Mouse (Mus musculus): ENCODE data around the gene Rab19. TPM values are rescaled to one million over a fixed set of nuclear protein-coding genes. Genes with fewer than 3 reads are reported as not detected.
"Not testable (repeated sequence)": the region's sequence is repeated elsewhere in the genome, so short reads cannot be mapped to it uniquely, and the experiment has no call there.

The Rab19 gene
- polyA plus RNA-seq, 1 experiment from 2014 or later = 0.30 TPM

DNA sequence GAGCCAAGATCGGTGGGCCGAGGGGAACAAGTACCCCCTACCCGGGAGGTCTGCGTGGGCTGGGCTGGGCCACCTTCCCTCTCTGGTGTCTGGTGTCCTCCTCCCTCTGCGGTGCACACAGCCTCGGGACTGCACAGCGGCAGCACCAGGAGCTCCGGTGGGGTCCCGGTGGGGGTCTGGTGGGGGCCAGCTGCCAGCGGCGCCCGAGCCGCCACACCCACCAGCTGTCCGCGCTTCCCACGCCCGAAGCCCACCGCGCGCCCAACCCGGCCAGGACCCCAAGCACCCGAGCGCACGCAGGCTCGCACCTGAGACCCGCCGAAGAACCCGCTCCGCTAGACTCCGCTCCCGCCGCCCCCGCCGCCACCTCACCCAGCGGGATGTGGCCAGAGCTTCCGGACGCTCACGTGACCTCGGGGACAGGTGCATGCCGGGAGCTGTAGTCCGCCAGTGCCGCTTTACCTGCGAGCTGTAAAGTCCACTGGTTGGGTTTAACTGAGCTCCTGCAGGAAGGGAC lies 3.6 kb upstream of the Rab19 start, which contains the start of gene Slc37a3:
Gene Slc37a3, minus strand, starts transcription at position 365 of the 517 bp plus-strand sequence.
- peaks cover 14% of the 10 kb centered on the region for H3K4me1 ChIP-seq (ENCODE audit: control insufficient read depth, insufficient read depth, low read length)

DNA sequence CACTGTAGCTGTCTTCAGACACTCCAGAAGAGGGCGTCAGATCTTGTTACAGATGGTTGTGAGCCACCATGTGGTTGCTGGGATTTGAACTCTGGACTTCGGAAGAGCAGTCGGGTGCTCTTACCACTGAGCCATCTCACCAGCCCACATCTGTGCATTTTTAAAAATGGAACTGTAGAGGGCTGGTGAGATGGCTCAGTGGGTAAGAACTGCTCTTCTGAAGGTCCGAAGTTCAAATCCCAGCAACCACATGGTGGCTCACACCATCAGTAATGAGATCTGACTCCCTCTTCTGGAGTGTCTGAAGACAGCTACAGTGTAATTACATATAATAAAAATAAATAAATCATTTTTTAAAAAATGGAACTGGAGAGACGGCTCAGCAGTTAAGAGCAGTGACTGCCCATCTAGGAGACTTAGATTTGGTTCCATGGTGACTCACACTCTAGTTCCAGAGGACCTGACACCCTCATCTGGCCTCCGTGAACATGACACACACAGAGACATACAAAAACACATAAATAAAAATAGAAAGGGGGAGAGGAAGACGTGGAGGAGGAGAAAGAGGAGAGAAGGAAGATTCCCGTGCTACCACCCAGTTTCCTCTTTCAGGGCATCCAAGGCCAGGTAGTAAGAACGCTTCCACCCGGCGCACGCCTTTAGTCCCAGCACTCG lies 2.7 kb upstream of the Rab19 start:
- WGBS = 83% methylated on average over 13 of the region's 13 CpGs
- not testable (repeated sequence) for H3K4me2 ChIP-seq

More for the DNA sequence above, 3.6 kb upstream of the Rab19 start, which contains the start of gene Slc37a3:
- peak; percentile 96 for DNase-seq (ENCODE audit: low spot score, missing footprints)
- ATAC-seq (ENCODE audit: low FRiP score) = peak; percentile 94
- H3K9ac ChIP-seq (ENCODE audit: low read length) = peak within 1 kb of the TSS; percentile 72
- peak within 1 kb of the TSS; percentile 49 for H3K4me2 ChIP-seq
- WGBS = under 1% methylated on average over 43 of the region's 43 CpGs
- H3K27ac ChIP-seq (ENCODE audit: low read depth, low read length) = no peak within 1 kb of the TSS; the same call in 1 of the 2 replicates
- peaks cover 6% of the 10 kb centered on the region for H3K27me3 ChIP-seq (ENCODE audit: control insufficient read depth, insufficient read depth, low read length)
- no peaks in the 10 kb centered on the region for H3K36me3 ChIP-seq (ENCODE audit: control insufficient read depth, insufficient read depth, low read length)
- H3K9me3 ChIP-seq (ENCODE audit: control insufficient read depth, low read length) = no peaks in the 10 kb centered on the region
- peak within 1 kb of the TSS; percentile 63 for H3K4me3 ChIP-seq (ENCODE audit: low read depth, low read length)

DNA sequence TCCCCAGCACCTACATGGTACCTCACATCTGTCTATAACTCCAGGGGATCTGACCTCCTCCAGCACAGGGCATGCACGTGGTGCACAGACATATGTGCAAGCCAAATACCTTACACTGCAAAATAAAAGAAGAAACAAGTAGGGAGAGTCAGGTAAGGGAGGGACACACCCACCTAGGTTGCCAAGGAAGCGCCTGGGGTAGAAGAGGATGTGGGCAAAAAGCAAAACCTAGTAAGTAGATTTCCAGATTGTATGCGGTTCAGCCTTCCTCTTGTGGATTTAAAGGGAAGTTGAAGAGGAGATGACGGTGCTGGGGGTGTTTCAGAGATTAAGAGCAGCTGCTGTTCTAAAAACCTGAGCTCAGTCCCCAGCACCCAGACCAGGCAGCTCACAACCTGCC lies 1.8 kb upstream of the Rab19 start:
- Histone ChIP-seq H3K4me2 (no peak overlapping the region), H3K36me3 (ENCODE audit: control insufficient read depth, insufficient read depth, low read length) (no peaks in the 10 kb centered on the region), H3K27ac (ENCODE audit: low read depth, low read length) (no peak overlapping the region), H3K27me3 (ENCODE audit: control insufficient read depth, insufficient read depth, low read length) (peaks cover 6% of the 10 kb centered on the region), H3K4me3 (ENCODE audit: low read depth, low read length) (no peak overlapping the region), H3K9me3 (ENCODE audit: control insufficient read depth, low read length) (no peaks in the 10 kb centered on the region), H3K9ac (ENCODE audit: low read length) (no peak overlapping the region), H3K4me1 (ENCODE audit: control insufficient read depth, insufficient read depth, low read length) (peaks cover 14% of the 10 kb centered on the region)
- ATAC-seq (ENCODE audit: low FRiP score) (no peak), DNase-seq (ENCODE audit: low spot score, missing footprints) (no peak)
- WGBS = 70% methylated on average over 4 of the region's 4 CpGs

More for the DNA sequence above, 2.7 kb upstream of the Rab19 start:
- H3K27me3 ChIP-seq (ENCODE audit: control insufficient read depth, insufficient read depth, low read length); H3K9ac ChIP-seq (ENCODE audit: low read length); DNase-seq (ENCODE audit: low spot score, missing footprints); ATAC-seq (ENCODE audit: low FRiP score); H3K27ac ChIP-seq (ENCODE audit: low read depth, low read length); H3K36me3 ChIP-seq (ENCODE audit: control insufficient read depth, insufficient read depth, low read length); H3K9me3 ChIP-seq (ENCODE audit: control insufficient read depth, low read length); H3K4me3 ChIP-seq (ENCODE audit: low read depth, low read length): not testable (repeated sequence)
- H3K4me1 ChIP-seq (ENCODE audit: control insufficient read depth, insufficient read depth, low read length) = peaks cover 14% of the 10 kb centered on the region

DNA sequence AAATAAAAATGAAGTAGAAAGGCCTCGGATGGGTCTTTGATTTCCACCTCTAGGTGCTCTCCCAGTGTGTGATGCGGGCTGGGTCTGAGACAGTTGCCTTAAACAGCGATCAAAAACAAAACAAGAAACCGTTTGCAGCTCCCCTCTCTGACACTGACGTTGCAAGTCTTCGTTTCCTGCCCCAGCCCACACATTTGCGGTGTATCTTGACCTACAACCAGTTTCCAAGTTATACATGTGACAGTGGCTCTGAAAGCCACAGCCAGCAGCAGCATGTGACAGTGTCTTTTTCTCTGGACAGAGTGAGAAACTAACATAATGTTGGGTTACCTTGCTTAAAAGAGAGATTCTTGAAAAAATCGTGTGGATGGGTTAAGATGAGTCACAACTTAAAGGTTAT lies 1.2 kb upstream of the Rab19 start:
- H3K4me3 ChIP-seq (ENCODE audit: low read depth, low read length) = no peak overlapping the region
- H3K36me3 ChIP-seq (ENCODE audit: control insufficient read depth, insufficient read depth, low read length) = no peaks in the 10 kb centered on the region
- ATAC-seq (ENCODE audit: low FRiP score) (no peak), DNase-seq (ENCODE audit: low spot score, missing footprints) (no peak)
- peaks cover 14% of the 10 kb centered on the region for H3K4me1 ChIP-seq (ENCODE audit: control insufficient read depth, insufficient read depth, low read length)
- no peak overlapping the region for H3K27ac ChIP-seq (ENCODE audit: low read depth, low read length)
- WGBS = 76% methylated on average over 8 of the region's 8 CpGs
- peaks cover 6% of the 10 kb centered on the region for H3K27me3 ChIP-seq (ENCODE audit: control insufficient read depth, insufficient read depth, low read length)
- no peak overlapping the region for H3K4me2 ChIP-seq
- H3K9me3 ChIP-seq (ENCODE audit: control insufficient read depth, low read length) = no peaks in the 10 kb centered on the region
- H3K9ac ChIP-seq (ENCODE audit: low read length) = no peak overlapping the region

DNA sequence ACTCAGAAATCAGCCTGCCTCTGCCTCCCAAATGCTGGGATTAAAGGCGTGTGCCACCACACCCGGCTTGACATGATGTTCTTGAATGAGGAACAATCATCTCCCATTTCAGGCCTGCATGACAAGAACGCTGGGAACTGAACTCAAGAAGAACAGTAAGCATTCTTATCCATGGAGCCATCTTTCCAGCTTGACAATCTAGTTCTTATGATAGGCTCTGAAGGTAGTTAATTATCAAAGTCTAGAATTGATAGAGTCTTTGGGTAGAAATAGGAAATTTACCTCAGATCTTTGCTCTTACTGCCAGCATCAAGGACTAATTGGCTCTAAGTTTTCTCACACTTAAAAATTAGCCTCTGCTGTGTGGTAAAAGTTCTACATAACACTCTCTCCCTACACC lies 699 bp upstream of the Rab19 start:
- H3K27ac ChIP-seq (ENCODE audit: low read depth, low read length) = no peak overlapping the region
- H3K9me3 ChIP-seq (ENCODE audit: control insufficient read depth, low read length) = no peaks in the 10 kb centered on the region
- H3K36me3 ChIP-seq (ENCODE audit: control insufficient read depth, insufficient read depth, low read length) = no peaks in the 10 kb centered on the region
- H3K27me3 ChIP-seq (ENCODE audit: control insufficient read depth, insufficient read depth, low read length) = peaks cover 6% of the 10 kb centered on the region
- H3K4me3 ChIP-seq (ENCODE audit: low read depth, low read length) = no peak overlapping the region
- 85% methylated on average over 3 of the region's 3 CpGs for WGBS
- H3K4me1 ChIP-seq (ENCODE audit: control insufficient read depth, insufficient read depth, low read length) = peaks cover 14% of the 10 kb centered on the region
- ATAC-seq (ENCODE audit: low FRiP score) (no peak), DNase-seq (ENCODE audit: low spot score, missing footprints) (no peak)
- H3K9ac ChIP-seq (ENCODE audit: low read length) = no peak overlapping the region
- no peak overlapping the region for H3K4me2 ChIP-seq

DNA sequence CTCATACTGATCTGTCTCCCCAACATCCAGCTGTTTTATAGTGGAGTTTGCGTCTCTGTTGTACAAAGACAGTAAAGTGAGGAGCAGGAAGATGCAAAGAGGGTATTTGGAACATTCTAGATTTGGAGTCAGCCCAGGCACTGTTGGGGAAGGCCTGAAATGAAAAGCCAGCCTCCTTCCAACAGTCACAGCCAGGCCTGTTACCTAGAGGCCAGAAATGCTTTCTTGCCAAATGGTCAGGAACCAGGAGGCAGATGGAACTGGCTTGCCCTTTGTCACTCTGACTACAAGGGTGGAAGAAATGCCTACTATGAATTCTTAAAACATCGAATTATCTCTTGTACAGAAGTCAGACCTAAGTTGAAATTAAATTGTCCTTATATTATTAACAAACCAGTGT lies 9.0 kb downstream of the Rab19 start:
- H3K4me3 ChIP-seq (ENCODE audit: low read depth, low read length) = no peak overlapping the region
- no peak for DNase-seq (ENCODE audit: low spot score, missing footprints)
- ATAC-seq (ENCODE audit: low FRiP score) = no peak
- H3K4me2 ChIP-seq = no peak overlapping the region
- WGBS = 88% methylated on average over 2 of the region's 2 CpGs
- no peaks in the 10 kb centered on the region for H3K27me3 ChIP-seq (ENCODE audit: control insufficient read depth, insufficient read depth, low read length)
- no peaks in the 10 kb centered on the region for H3K4me1 ChIP-seq (ENCODE audit: control insufficient read depth, insufficient read depth, low read length)
- no peak overlapping the region for H3K9ac ChIP-seq (ENCODE audit: low read length)
- no peaks in the 10 kb centered on the region for H3K36me3 ChIP-seq (ENCODE audit: control insufficient read depth, insufficient read depth, low read length)
- H3K9me3 ChIP-seq (ENCODE audit: control insufficient read depth, low read length) = no peaks in the 10 kb centered on the region
- no peak overlapping the region for H3K27ac ChIP-seq (ENCODE audit: low read depth, low read length)

DNA sequence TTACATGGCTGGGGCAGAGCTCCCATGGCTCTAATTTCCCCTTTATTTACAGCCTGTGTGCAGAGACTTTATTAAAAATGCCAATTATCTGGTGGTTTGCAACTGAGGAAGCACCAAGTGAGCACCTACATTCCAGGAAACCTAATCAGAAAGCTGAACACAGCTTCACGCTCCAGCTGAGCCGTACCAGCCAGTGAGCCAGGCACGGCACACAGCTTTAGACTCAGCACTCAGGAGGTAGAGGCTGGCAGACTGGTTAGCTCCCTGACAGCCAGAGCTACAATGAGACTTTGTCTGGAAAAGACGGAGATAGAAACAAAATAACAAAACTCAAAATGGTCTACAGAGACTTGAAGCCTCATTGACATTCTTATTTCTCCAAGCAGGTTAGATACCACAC lies 14.5 kb downstream of the Rab19 start:
- H3K36me3 ChIP-seq (ENCODE audit: control insufficient read depth, insufficient read depth, low read length) = no peaks in the 10 kb centered on the region
- no peaks in the 10 kb centered on the region for H3K4me1 ChIP-seq (ENCODE audit: control insufficient read depth, insufficient read depth, low read length)
- H3K4me3 ChIP-seq (ENCODE audit: low read depth, low read length) = no peak overlapping the region
- no peak overlapping the region for H3K9ac ChIP-seq (ENCODE audit: low read length)
- ATAC-seq (ENCODE audit: low FRiP score) = no peak
- H3K27ac ChIP-seq (ENCODE audit: low read depth, low read length) = no peak overlapping the region
- no peak overlapping the region for H3K4me2 ChIP-seq
- no peaks in the 10 kb centered on the region for H3K9me3 ChIP-seq (ENCODE audit: control insufficient read depth, low read length)
- DNase-seq (ENCODE audit: low spot score, missing footprints) = no peak
- H3K27me3 ChIP-seq (ENCODE audit: control insufficient read depth, insufficient read depth, low read length) = no peaks in the 10 kb centered on the region
- 80% methylated on average over 4 of the region's 4 CpGs for WGBS

DNA sequence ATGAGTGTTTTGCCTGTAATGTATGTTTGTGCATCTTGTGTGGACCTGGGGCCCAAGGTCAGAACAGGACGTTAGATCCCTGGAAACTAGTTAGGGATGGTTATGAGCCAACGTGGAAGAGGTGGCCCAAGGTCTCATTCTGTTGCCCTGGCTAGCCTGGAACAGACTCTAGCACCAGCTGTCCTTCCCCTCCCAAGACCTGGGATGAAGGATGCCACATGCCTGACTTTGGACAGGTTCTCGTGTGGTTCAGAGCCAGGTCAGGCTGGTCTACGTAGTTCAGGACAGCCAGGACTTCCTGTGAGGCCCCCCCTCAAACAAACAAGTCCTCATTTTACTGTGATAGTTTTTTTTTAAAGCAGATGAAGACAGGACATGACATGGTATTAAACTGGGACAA lies 14.9 kb downstream of the Rab19 start:
- H3K9me3 ChIP-seq (ENCODE audit: control insufficient read depth, low read length) = no peaks in the 10 kb centered on the region
- WGBS = 87% methylated on average over 4 of the region's 4 CpGs
- no peak for ATAC-seq (ENCODE audit: low FRiP score)
- no peaks in the 10 kb centered on the region for H3K4me1 ChIP-seq (ENCODE audit: control insufficient read depth, insufficient read depth, low read length)
- no peak overlapping the region for H3K4me2 ChIP-seq
- no peak for DNase-seq (ENCODE audit: low spot score, missing footprints)
- H3K9ac ChIP-seq (ENCODE audit: low read length) = no peak overlapping the region
- H3K27ac ChIP-seq (ENCODE audit: low read depth, low read length) = no peak overlapping the region
- H3K36me3 ChIP-seq (ENCODE audit: control insufficient read depth, insufficient read depth, low read length) = no peaks in the 10 kb centered on the region
- H3K27me3 ChIP-seq (ENCODE audit: control insufficient read depth, insufficient read depth, low read length) = no peaks in the 10 kb centered on the region
- no peak overlapping the region for H3K4me3 ChIP-seq (ENCODE audit: low read depth, low read length)

DNA sequence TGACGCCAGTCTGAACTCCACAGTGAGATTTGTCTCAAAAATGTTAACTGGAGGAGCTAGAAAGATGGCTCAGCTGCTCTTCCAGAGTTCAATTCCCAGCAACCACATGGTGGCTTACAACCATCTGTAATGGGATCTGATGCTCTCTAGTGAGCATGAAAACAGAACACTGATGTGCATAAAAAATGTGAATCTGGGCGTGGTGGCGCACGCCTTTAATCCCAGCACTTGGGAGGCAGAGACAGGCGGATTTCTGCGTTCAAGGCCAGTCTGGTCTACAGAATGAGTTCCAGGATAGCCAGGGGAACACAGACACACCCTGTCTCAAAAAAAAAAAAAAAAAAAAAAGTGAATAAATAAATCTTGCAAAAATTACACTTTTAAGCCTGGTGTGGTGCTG lies 16.1 kb downstream of the Rab19 start:
- no peak overlapping the region for H3K9ac ChIP-seq (ENCODE audit: low read length)
- no peak overlapping the region for H3K4me2 ChIP-seq
- H3K36me3 ChIP-seq (ENCODE audit: control insufficient read depth, insufficient read depth, low read length) = no peaks in the 10 kb centered on the region
- no peak overlapping the region for H3K4me3 ChIP-seq (ENCODE audit: low read depth, low read length)
- WGBS = 94% methylated on average over 6 of the region's 6 CpGs
- DNase-seq (ENCODE audit: low spot score, missing footprints) = no peak
- no peaks in the 10 kb centered on the region for H3K4me1 ChIP-seq (ENCODE audit: control insufficient read depth, insufficient read depth, low read length)
- H3K27ac ChIP-seq (ENCODE audit: low read depth, low read length) = no peak overlapping the region
- H3K27me3 ChIP-seq (ENCODE audit: control insufficient read depth, insufficient read depth, low read length) = no peaks in the 10 kb centered on the region
- no peaks in the 10 kb centered on the region for H3K9me3 ChIP-seq (ENCODE audit: control insufficient read depth, low read length)
- ATAC-seq (ENCODE audit: low FRiP score) = no peak

Data from midbrain, embryonic 11.5 days (tissue).